In the genomic region with DNA sequence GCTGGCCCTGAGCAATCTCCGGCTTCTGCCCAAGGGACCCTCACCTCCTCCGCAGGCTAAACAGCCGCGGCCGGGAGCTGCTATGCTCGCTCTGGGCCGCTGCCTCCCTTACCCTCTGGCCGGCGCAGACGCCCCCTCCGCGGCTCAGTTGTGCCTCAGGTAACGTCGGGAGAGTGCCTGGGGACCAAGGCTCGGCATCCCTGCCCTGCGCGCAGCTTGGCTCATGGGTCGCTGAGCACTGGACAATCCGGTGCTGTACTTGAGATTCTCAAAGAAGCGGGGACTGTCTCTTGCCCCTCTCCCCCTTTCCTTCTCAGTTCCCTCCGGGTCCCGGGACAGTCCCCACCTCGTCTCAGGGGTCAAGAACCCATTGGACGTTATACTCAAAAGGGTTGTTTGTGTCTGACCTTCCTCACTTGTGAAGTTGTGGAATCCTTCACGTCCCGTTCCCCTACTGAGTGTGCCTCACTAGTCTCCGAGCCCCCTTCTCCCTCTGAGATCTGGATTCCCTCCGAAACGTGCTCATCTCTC, we compare ENCODE assay signal across 8 mouse cellular contexts. TPM values are rescaled to one million over a fixed set of nuclear protein-coding genes. Genes with fewer than 3 reads are reported as not detected.
DNase-seq lines count a peak whose midpoint lies in the region; ATAC-seq and TF ChIP-seq lines count a peak whose summit lies in the region.

No protein-coding gene starts in this region.

- WGBS in heart, embryonic 14.5 days, result 0% methylated on average over 29 of the region's 29 CpGs
- WGBS in forebrain, embryonic 16.5 days, result under 1% methylated on average over 29 of the region's 29 CpGs
- under 1% methylated on average over 29 of the region's 29 CpGs for WGBS in liver, postnatal 0 days (ENCODE audit: insufficient replicate concordance)

- peak overlapping the region; percentile 82 for H3K9ac ChIP-seq in heart, embryonic 14.5 days (ENCODE audit: low read length)
- H3K9ac ChIP-seq in forebrain, embryonic 16.5 days (replicated peaks; ENCODE audit: low read depth, low read length), result peak overlapping the region; percentile 76
- H3K9ac ChIP-seq in liver, postnatal 0 days (replicated peaks), result peak overlapping the region; percentile 91

- H3K9me3 ChIP-seq in heart, embryonic 14.5 days (ENCODE audit: control insufficient read depth, low read length), result no peaks in the 10 kb centered on the region
- no peaks in the 10 kb centered on the region for H3K9me3 ChIP-seq in G1E (replicated peaks)
- H3K9me3 ChIP-seq in forebrain, embryonic 16.5 days (ENCODE audit: control insufficient read depth, low read length), result no peaks in the 10 kb centered on the region
- H3K9me3 ChIP-seq in liver, postnatal 0 days (ENCODE audit: low read length), result no peaks in the 10 kb centered on the region

- ATAC-seq in heart, embryonic 14.5 days (ENCODE audit: insufficient number of reproducible peaks, insufficient read depth, low FRiP score, low read depth), result no peak
- no peak for ATAC-seq in G1E (ENCODE audit: extremely low read depth, insufficient number of reproducible peaks, low FRiP score, poor library complexity, severe bottlenecking)
- no peak for ATAC-seq in forebrain, embryonic 16.5 days
- ATAC-seq in liver, postnatal 0 days, result peak; percentile 49
- no peak; the same call in 1 of the 2 replicates for ATAC-seq in megakaryocyte-erythroid progenitor cell, adult 5-6 weeks (replicated peaks; ENCODE audit: low FRiP score, low TSS enrichment, poor library complexity, severe bottlenecking)

- no peak for TF ChIP-seq CTCF in G1E (IDR thresholded peaks at IDR 0.05; ENCODE audit: low read depth, low read length)
- no peak for TF ChIP-seq CTCF in liver, postnatal 0 days (IDR thresholded peaks at IDR 0.05; ENCODE audit: low read depth)

- H3K4me3 ChIP-seq in heart, embryonic 14.5 days (ENCODE audit: control insufficient read depth in 1 of 2, insufficient read depth in 1 of 2, low read depth in 1 of 2, low read length in 2 of 2), result peak overlapping the region; percentile 64 to 80
- peak overlapping the region; percentile 79 for H3K4me3 ChIP-seq in G1E (ENCODE audit: low read depth, low read length)
- H3K4me3 ChIP-seq in forebrain, embryonic 16.5 days (replicated peaks; ENCODE audit: low read length), result peak overlapping the region; percentile 85
- peak overlapping the region; percentile 91 for H3K4me3 ChIP-seq in liver, postnatal 0 days (ENCODE audit: low read depth, low read length)

- no peaks in the 10 kb centered on the region for H3K27me3 ChIP-seq in heart, embryonic 14.5 days (ENCODE audit: control insufficient read depth, insufficient read depth, low read length)
- no peaks in the 10 kb centered on the region for H3K27me3 ChIP-seq in G1E (ENCODE audit: insufficient read depth, low read length)
- no peaks in the 10 kb centered on the region for H3K27me3 ChIP-seq in forebrain, embryonic 16.5 days (replicated peaks; ENCODE audit: control insufficient read depth, insufficient read depth, low read length)
- no peaks in the 10 kb centered on the region for H3K27me3 ChIP-seq in liver, postnatal 0 days (ENCODE audit: insufficient read depth, low read length)

- no peak for TF ChIP-seq EP300 in liver, postnatal 0 days (IDR thresholded peaks at IDR 0.05; ENCODE audit: low read depth)

- H3K27ac ChIP-seq in heart, embryonic 14.5 days (replicated peaks in 1 of 2; ENCODE audit: control insufficient read depth in 1 of 2, insufficient read depth in 1 of 2, low read depth in 2 of 2, low read length in 2 of 2), result peak overlapping the region; percentile 41 to 89
- 0 out of 2 replicates have a peak overlapping the region, but pooled peaks have one; percentile 33 for H3K27ac ChIP-seq in forebrain, embryonic 16.5 days (ENCODE audit: low read length)
- H3K27ac ChIP-seq in liver, postnatal 0 days (ENCODE audit: low read depth), result peak overlapping the region; percentile 96

- no peaks in the 10 kb centered on the region for H3K36me3 ChIP-seq in heart, embryonic 14.5 days (ENCODE audit: control insufficient read depth, insufficient read depth, low read length)
- peaks cover 5% of the 10 kb centered on the region for H3K36me3 ChIP-seq in G1E (replicated peaks)
- H3K36me3 ChIP-seq in forebrain, embryonic 16.5 days (ENCODE audit: control insufficient read depth, insufficient read depth), result no peaks in the 10 kb centered on the region
- no peaks in the 10 kb centered on the region; the same call in 1 of the 2 replicates for H3K36me3 ChIP-seq in liver, postnatal 0 days (replicated peaks; ENCODE audit: insufficient read depth, low read length)

- peak overlapping the region; percentile 95 for H3K4me2 ChIP-seq in heart, embryonic 14.5 days (ENCODE audit: low read length)
- peak overlapping the region; percentile 95 for H3K4me2 ChIP-seq in forebrain, embryonic 16.5 days (ENCODE audit: low read length)
- peak overlapping the region; percentile 96 for H3K4me2 ChIP-seq in liver, postnatal 0 days (ENCODE audit: low read depth, low read length)

- peaks cover 3 to 17% of the 10 kb centered on the region in 2 experiments; a peak in 3 of 4 replicates for H3K4me1 ChIP-seq in heart, embryonic 14.5 days (ENCODE audit: control insufficient read depth in 2 of 2, insufficient read depth in 2 of 2, low read length in 2 of 2)
- H3K4me1 ChIP-seq in G1E (ENCODE audit: insufficient read depth, low read depth, low read length), result peaks cover 24% of the 10 kb centered on the region
- H3K4me1 ChIP-seq in forebrain, embryonic 16.5 days (replicated peaks; ENCODE audit: control insufficient read depth, insufficient read depth, low read length), result peaks cover 7% of the 10 kb centered on the region
- peaks cover 21% of the 10 kb centered on the region for H3K4me1 ChIP-seq in liver, postnatal 0 days (ENCODE audit: insufficient read depth)

- DNase-seq in heart, postnatal 4 days, result no peak
- DNase-seq in G1E (ENCODE audit: low spot score), result no peak
- DNase-seq in liver, postnatal 0 days, result no peak
- DNase-seq in ovary, postnatal 14 days (ENCODE audit: low spot score), result no peak
- DNase-seq in testis, postnatal 10 days (ENCODE audit: low spot score), result no peak

RNA-seq across cellular contexts. Expression of a gene that starts 0.4 kb away (rescaled TPM):
- polyA plus RNA-seq in heart, embryonic 14.5 days (2014; fragmentation: Nextera tagmentation; extraction: Ambion mirVana), result 2.4 and 2.7 TPM in 2 replicates
- 1 to 10 TPM; 1.9 to 2.1 TPM for total RNA-seq in heart, postnatal 4 days (2021)
- total RNA-seq in G1E (2014; fragmentation: Nextera tagmentation), result 5.1 and 6.6 TPM in 2 replicates
- total RNA-seq in G1E (2017), result 4.8 TPM in 2 replicates
- polyA plus RNA-seq in G1E (2012), result 1.3 and 1.5 TPM in 2 replicates
- 4.3 and 5.2 TPM in 2 replicates for polyA plus RNA-seq in forebrain, embryonic 16.5 days (2015; fragmentation: Nextera tagmentation; extraction: Ambion mirVana)
- 5.8 and 6.2 TPM in 2 replicates for polyA plus RNA-seq in liver, postnatal 0 days (2015; fragmentation: Nextera tagmentation; extraction: Ambion mirVana)
- total RNA-seq in megakaryocyte-erythroid progenitor cell, adult 5-6 weeks (2014; fragmentation: Nextera tagmentation), result 2.7 and 4.1 TPM in 2 replicates
- 2.1 and 2.6 TPM in 2 replicates for total RNA-seq in megakaryocyte-erythroid progenitor cell, adult 5-6 weeks (2017)

RNA-seq across cellular contexts. Expression of a gene that starts 12.9 kb away (rescaled TPM):
- 16.3 and 20.5 TPM in 2 replicates for polyA plus RNA-seq in heart, embryonic 14.5 days (2014; fragmentation: Nextera tagmentation; extraction: Ambion mirVana)
- total RNA-seq in heart, postnatal 4 days (2021), result 10 to 100 TPM; 10.2 to 10.5 TPM
- total RNA-seq in G1E (2014; fragmentation: Nextera tagmentation) (25.6 and 44.0 TPM in 2 replicates), G1E (2017) (20.4 and 28.5 TPM in 2 replicates)
- 2.6 and 4.0 TPM in 2 replicates for polyA plus RNA-seq in G1E (2012)
- 14.1 and 14.8 TPM in 2 replicates for polyA plus RNA-seq in forebrain, embryonic 16.5 days (2015; fragmentation: Nextera tagmentation; extraction: Ambion mirVana)
- 6.1 and 8.4 TPM in 2 replicates for polyA plus RNA-seq in liver, postnatal 0 days (2015; fragmentation: Nextera tagmentation; extraction: Ambion mirVana)
- 47.0 and 68.3 TPM in 2 replicates for total RNA-seq in megakaryocyte-erythroid progenitor cell, adult 5-6 weeks (2014; fragmentation: Nextera tagmentation)
- total RNA-seq in megakaryocyte-erythroid progenitor cell, adult 5-6 weeks (2017), result 10.8 and 16.3 TPM in 2 replicates

RNA-seq across cellular contexts. Expression of a gene that starts 13.0 kb away (rescaled TPM):
- polyA plus RNA-seq in heart, embryonic 14.5 days (2014; fragmentation: Nextera tagmentation; extraction: Ambion mirVana), result 30.5 and 31.9 TPM in 2 replicates
- 10 to 100 TPM; 26.5 to 32.4 TPM for total RNA-seq in heart, postnatal 4 days (2021)
- total RNA-seq in G1E (2014; fragmentation: Nextera tagmentation), result 48.9 and 53.1 TPM in 2 replicates
- total RNA-seq in G1E (2017), result 13.9 and 19.6 TPM in 2 replicates
- 1.6 and 1.8 TPM in 2 replicates for polyA plus RNA-seq in G1E (2012)
- polyA plus RNA-seq in forebrain, embryonic 16.5 days (2015; fragmentation: Nextera tagmentation; extraction: Ambion mirVana), result 24.9 and 27.8 TPM in 2 replicates
- 10.8 and 10.9 TPM in 2 replicates for polyA plus RNA-seq in liver, postnatal 0 days (2015; fragmentation: Nextera tagmentation; extraction: Ambion mirVana)
- total RNA-seq in megakaryocyte-erythroid progenitor cell, adult 5-6 weeks (2014; fragmentation: Nextera tagmentation), result 26.8 and 30.1 TPM in 2 replicates
- 25.7 and 26.4 TPM in 2 replicates for total RNA-seq in megakaryocyte-erythroid progenitor cell, adult 5-6 weeks (2017)

RNA-seq across cellular contexts. Expression of a gene that starts 35.8 kb away (rescaled TPM):
- polyA plus RNA-seq in heart, embryonic 14.5 days (2014; fragmentation: Nextera tagmentation; extraction: Ambion mirVana), result 942 and 971 TPM in 2 replicates
- total RNA-seq in heart, postnatal 4 days (2021), result 100 to 1,000 TPM; 393 to 438 TPM
- total RNA-seq in G1E (2014; fragmentation: Nextera tagmentation), result 113 and 129 TPM in 2 replicates
- 298 and 303 TPM in 2 replicates for total RNA-seq in G1E (2017)
- polyA plus RNA-seq in G1E (2012), result 14.8 and 16.1 TPM in 2 replicates
- polyA plus RNA-seq in forebrain, embryonic 16.5 days (2015; fragmentation: Nextera tagmentation; extraction: Ambion mirVana), result 455 and 488 TPM in 2 replicates
- 2,167 and 2,192 TPM in 2 replicates for polyA plus RNA-seq in liver, postnatal 0 days (2015; fragmentation: Nextera tagmentation; extraction: Ambion mirVana)
- total RNA-seq in megakaryocyte-erythroid progenitor cell, adult 5-6 weeks (2014; fragmentation: Nextera tagmentation), result 158 and 208 TPM in 2 replicates
- total RNA-seq in megakaryocyte-erythroid progenitor cell, adult 5-6 weeks (2017), result 268 and 287 TPM in 2 replicates

Comparison
In these comparisons a context has a peak if more than half of its experiments do, and no peak if none do; other contexts are left out.
1. H3K27ac ChIP-seq: peak in every context shown above with its lines; median percentile 96 in liver, postnatal 0 days; 65 in heart, embryonic 14.5 days; 33 in forebrain, embryonic 16.5 days.